Mouse (Mus musculus): ENCODE results near the gene Mpzl2. TPM values are rescaled to one million over a fixed set of nuclear protein-coding genes. Genes with fewer than 3 reads are reported as not detected.

Mpzl2 gene
- polyA plus RNA-seq, 1 experiment from 2014 or later, result 1.8 TPM

- Histone ChIP-seq H3K4me3 (no peak overlapping the region), H3K36me3 (no peaks in the 10 kb centered on the region), H3K4me2 (replicated peaks) (no peak overlapping the region), H3K27ac (no peak overlapping the region), H3K9ac (no peak overlapping the region), H3K4me1 (no peaks in the 10 kb centered on the region), H3K27me3 (replicated peaks) (0 out of 2 replicates have a peak, but pooled peaks cover 3% of the 10 kb centered on the region), H3K9me3 (no peaks in the 10 kb centered on the region)
- no peak for ATAC-seq (ENCODE audit: low FRiP score, low read depth)
- WGBS, result 68% methylated on average over 3 of the region's 3 CpGs
Measured at GRCm38 (mm10) chr9:45062677-45063076, 23.1 kb downstream of the Mpzl2 start.

GRCm38 (mm10) chr9:45064421-45064820 lies 24.8 kb downstream of the Mpzl2 start:
- no peak overlapping the region for H3K27ac ChIP-seq
- H3K4me1 ChIP-seq, result no peaks in the 10 kb centered on the region
- H3K9me3 ChIP-seq, result no peaks in the 10 kb centered on the region
- no peak for ATAC-seq (ENCODE audit: low FRiP score, low read depth)
- 0 out of 2 replicates have a peak, but pooled peaks cover 3% of the 10 kb centered on the region for H3K27me3 ChIP-seq (replicated peaks)
- H3K36me3 ChIP-seq, result no peaks in the 10 kb centered on the region
- no peak overlapping the region for H3K9ac ChIP-seq
- H3K4me2 ChIP-seq (replicated peaks), result no peak overlapping the region
- WGBS, result 89% methylated on average over 6 of the region's 6 CpGs
- no peak overlapping the region for H3K4me3 ChIP-seq

- ATAC-seq (ENCODE audit: low FRiP score, low read depth), result no peak
Measured at GRCm38 (mm10) chr9:45066735-45067134, 27.1 kb downstream of the Mpzl2 start.

GRCm38 (mm10) chr9:45071800-45072199 lies 32.2 kb downstream of the Mpzl2 start:
- WGBS, result 62% methylated on average over 3 of the region's 3 CpGs
- Histone ChIP-seq H3K4me1 (no peaks in the 10 kb centered on the region), H3K9me3 (no peaks in the 10 kb centered on the region), H3K4me2 (replicated peaks) (no peak overlapping the region), H3K9ac (no peak overlapping the region), H3K27me3 (replicated peaks) (no peaks in the 10 kb centered on the region), H3K27ac (no peak overlapping the region), H3K4me3 (no peak overlapping the region), H3K36me3 (no peaks in the 10 kb centered on the region)
- no peak for ATAC-seq (ENCODE audit: low FRiP score, low read depth)

More at GRCm38 (mm10) chr9:45066735-45067134, 27.1 kb downstream of the Mpzl2 start:
- Histone ChIP-seq H3K9me3 (no peaks in the 10 kb centered on the region), H3K36me3 (no peaks in the 10 kb centered on the region), H3K27me3 (replicated peaks) (no peaks in the 10 kb centered on the region), H3K4me1 (no peaks in the 10 kb centered on the region), H3K4me3 (no peak overlapping the region), H3K9ac (no peak overlapping the region), H3K27ac (no peak overlapping the region), H3K4me2 (replicated peaks) (no peak overlapping the region)
- 84% methylated on average over 4 of the region's 4 CpGs for WGBS

GRCm38 (mm10) chr9:45077859-45078258 lies 38.3 kb downstream of the Mpzl2 start:
- Histone ChIP-seq H3K36me3 (no peaks in the 10 kb centered on the region), H3K4me3 (no peak overlapping the region), H3K9me3 (no peaks in the 10 kb centered on the region), H3K27me3 (replicated peaks) (no peaks in the 10 kb centered on the region), H3K4me2 (replicated peaks) (no peak overlapping the region), H3K27ac (no peak overlapping the region), H3K9ac (no peak overlapping the region), H3K4me1 (no peaks in the 10 kb centered on the region)
- ATAC-seq (ENCODE audit: low FRiP score, low read depth), result no peak
- WGBS, result 75% methylated on average over 3 of the region's 3 CpGs

GRCm38 (mm10) chr9:45079011-45079410 lies 39.4 kb downstream of the Mpzl2 start, which contains the start of gene Jaml:
Gene Jaml (plus strand): TSS chr9:45079183.
- Histone ChIP-seq H3K36me3 (no peaks in the 10 kb centered on the region), H3K9ac (no peak within 1 kb of the TSS), H3K27ac (no peak within 1 kb of the TSS), H3K4me1 (no peaks in the 10 kb centered on the region), H3K4me2 (replicated peaks) (no peak within 1 kb of the TSS), H3K27me3 (replicated peaks) (no peaks in the 10 kb centered on the region), H3K9me3 (no peaks in the 10 kb centered on the region), H3K4me3 (no peak within 1 kb of the TSS)
- no peak for ATAC-seq (ENCODE audit: low FRiP score, low read depth)
- 86% methylated on average over 5 of the region's 5 CpGs for WGBS

- ATAC-seq (ENCODE audit: low FRiP score, low read depth), result no peak
- H3K4me2 ChIP-seq (replicated peaks), result no peak overlapping the region
Measured at GRCm38 (mm10) chr9:45083132-45083531, 43.5 kb downstream of the Mpzl2 start.

DNA sequence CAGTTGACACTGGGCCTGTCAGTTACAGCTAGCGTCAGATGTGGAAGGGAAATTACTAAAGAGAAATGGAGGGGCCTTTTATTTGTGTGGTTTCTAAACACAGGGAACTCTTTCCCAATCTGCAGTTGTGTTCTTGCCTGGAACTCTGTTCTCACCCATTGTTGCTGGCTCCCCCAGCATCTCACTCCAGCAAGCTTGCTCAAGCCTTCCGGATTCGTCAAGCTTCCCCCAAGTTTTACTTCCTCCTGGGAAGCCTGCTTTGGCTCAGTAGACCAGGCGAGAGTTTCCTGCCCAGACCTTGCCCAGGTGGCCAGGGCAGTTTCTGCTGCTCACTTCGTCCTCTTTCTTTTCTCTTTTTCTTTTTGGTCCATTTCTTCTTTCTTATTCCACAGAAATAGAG lies 45.0 kb downstream of the Mpzl2 start:
- Histone ChIP-seq H3K27ac (no peak overlapping the region), H3K9me3 (no peaks in the 10 kb centered on the region), H3K9ac (no peak overlapping the region), H3K27me3 (replicated peaks) (no peaks in the 10 kb centered on the region), H3K36me3 (no peaks in the 10 kb centered on the region), H3K4me2 (replicated peaks) (no peak overlapping the region), H3K4me1 (no peaks in the 10 kb centered on the region), H3K4me3 (no peak overlapping the region)
- WGBS, result 78% methylated on average over 5 of the region's 5 CpGs
- no peak for ATAC-seq (ENCODE audit: low FRiP score, low read depth)

More at GRCm38 (mm10) chr9:45083132-45083531, 43.5 kb downstream of the Mpzl2 start:
- Histone ChIP-seq H3K27ac (no peak overlapping the region), H3K36me3 (no peaks in the 10 kb centered on the region), H3K4me3 (no peak overlapping the region), H3K9me3 (no peaks in the 10 kb centered on the region), H3K9ac (no peak overlapping the region), H3K27me3 (replicated peaks) (no peaks in the 10 kb centered on the region), H3K4me1 (no peaks in the 10 kb centered on the region)
- 91% methylated on average over 3 of the region's 3 CpGs for WGBS

DNA sequence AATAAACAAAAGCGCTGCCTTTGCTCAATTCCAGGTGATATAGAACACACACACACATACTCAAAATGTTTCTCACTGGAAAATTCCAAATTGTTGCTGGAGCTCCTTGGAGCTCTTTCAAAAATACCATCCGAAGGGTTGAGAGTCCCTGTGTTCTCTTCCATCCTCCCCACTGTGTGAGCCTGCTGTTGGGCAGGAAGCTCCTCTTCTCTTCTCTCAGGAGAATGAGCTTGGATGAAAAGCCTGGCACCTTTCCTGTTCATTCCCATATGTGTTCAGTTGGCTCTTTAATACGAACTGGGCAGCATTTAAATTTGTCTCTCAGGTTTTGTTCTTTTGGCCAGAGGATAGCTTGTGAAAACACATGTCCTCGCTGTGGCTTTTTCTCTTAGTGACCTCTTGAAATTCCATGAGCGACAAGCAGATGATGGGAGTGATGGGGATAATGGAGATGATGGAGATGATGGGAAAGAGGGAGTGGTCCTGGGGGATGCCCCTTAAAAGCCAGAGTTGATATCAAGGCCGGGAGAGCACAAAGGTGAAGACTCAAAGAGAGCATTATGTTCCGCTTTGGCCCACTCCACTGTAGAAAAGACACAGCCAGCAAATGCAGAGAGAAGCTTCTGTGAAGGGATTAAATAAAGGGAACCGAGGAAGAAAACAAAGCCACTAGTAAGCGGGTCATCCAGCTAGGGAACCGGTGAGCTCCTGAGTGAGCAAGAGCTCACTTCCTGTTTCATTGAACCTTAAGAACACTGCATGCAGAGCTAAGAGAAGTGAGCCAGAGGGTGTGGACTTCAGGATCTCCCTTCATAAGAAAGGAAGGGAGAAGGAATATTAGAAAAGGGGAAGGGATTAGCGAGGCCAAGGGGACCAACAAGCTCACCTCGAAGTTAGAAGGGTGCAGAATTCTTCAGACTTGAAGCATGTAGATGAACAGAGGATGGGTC lies 46.4 kb downstream of the Mpzl2 start:
- ATAC-seq (ENCODE audit: low FRiP score, low read depth), result no peak
- H3K27ac ChIP-seq, result no peak overlapping the region
- no peaks in the 10 kb centered on the region for H3K27me3 ChIP-seq (replicated peaks)
- H3K4me2 ChIP-seq (replicated peaks), result no peak overlapping the region
- no peak overlapping the region for H3K4me3 ChIP-seq
- 82% methylated on average over 12 of the region's 12 CpGs for WGBS
- no peaks in the 10 kb centered on the region for H3K9me3 ChIP-seq
- no peaks in the 10 kb centered on the region for H3K4me1 ChIP-seq
- no peak overlapping the region for H3K9ac ChIP-seq
- H3K36me3 ChIP-seq, result no peaks in the 10 kb centered on the region

- Histone ChIP-seq H3K4me1 (no peaks in the 10 kb centered on the region), H3K9ac (no peak overlapping the region), H3K36me3 (no peaks in the 10 kb centered on the region), H3K4me3 (no peak overlapping the region), H3K9me3 (no peaks in the 10 kb centered on the region), H3K4me2 (replicated peaks) (no peak overlapping the region), H3K27ac (no peak overlapping the region), H3K27me3 (replicated peaks) (no peaks in the 10 kb centered on the region)
- no peak for ATAC-seq (ENCODE audit: low FRiP score, low read depth)
Measured at GRCm38 (mm10) chr9:45088040-45088439, 48.4 kb downstream of the Mpzl2 start.

- WGBS, result 79% methylated on average over 3 of the region's 3 CpGs
- no peak for ATAC-seq (ENCODE audit: low FRiP score, low read depth)
- Histone ChIP-seq H3K27me3 (replicated peaks) (no peaks in the 10 kb centered on the region), H3K4me3 (no peak overlapping the region), H3K9me3 (no peaks in the 10 kb centered on the region), H3K27ac (no peak overlapping the region), H3K4me2 (replicated peaks) (no peak overlapping the region), H3K4me1 (no peaks in the 10 kb centered on the region), H3K9ac (no peak overlapping the region), H3K36me3 (no peaks in the 10 kb centered on the region)
Measured at GRCm38 (mm10) chr9:45090811-45091210, 51.2 kb downstream of the Mpzl2 start.

- no peaks in the 10 kb centered on the region for H3K4me1 ChIP-seq
- H3K4me3 ChIP-seq, result no peak overlapping the region
- 72% methylated on average over 4 of the region's 4 CpGs for WGBS
- no peak overlapping the region for H3K9ac ChIP-seq
- no peak overlapping the region for H3K4me2 ChIP-seq (replicated peaks)
- no peaks in the 10 kb centered on the region for H3K36me3 ChIP-seq
- ATAC-seq (ENCODE audit: low FRiP score, low read depth), result no peak
- no peaks in the 10 kb centered on the region for H3K27me3 ChIP-seq (replicated peaks)
- H3K9me3 ChIP-seq, result no peaks in the 10 kb centered on the region
- no peak overlapping the region for H3K27ac ChIP-seq
Measured at GRCm38 (mm10) chr9:45092641-45093040, 53.0 kb downstream of the Mpzl2 start.

All from neural tube, embryonic 12.5 days (tissue).